Mouse (Mus musculus) liver, adult 2 months (tissue): ENCODE data around the gene Zfp42.

Experiments
- CTCF ChIP-seq: fragments of 200-500 bp; IDR thresholded peaks from 2 replicates; pipeline ENCODE4 v1.5.1; 2011; ENCODE audit warnings: low read depth, low read length, control low read depth
- POLR2A ChIP-seq: fragments of 200-500 bp; IDR thresholded peaks from 2 replicates; pipeline ENCODE4 v1.6.1; 2011; ENCODE audit warnings: low read length, control low read depth; ENCODE audit not compliant: insufficient read depth; ENCODE audit errors: extremely low read depth

DNA sequence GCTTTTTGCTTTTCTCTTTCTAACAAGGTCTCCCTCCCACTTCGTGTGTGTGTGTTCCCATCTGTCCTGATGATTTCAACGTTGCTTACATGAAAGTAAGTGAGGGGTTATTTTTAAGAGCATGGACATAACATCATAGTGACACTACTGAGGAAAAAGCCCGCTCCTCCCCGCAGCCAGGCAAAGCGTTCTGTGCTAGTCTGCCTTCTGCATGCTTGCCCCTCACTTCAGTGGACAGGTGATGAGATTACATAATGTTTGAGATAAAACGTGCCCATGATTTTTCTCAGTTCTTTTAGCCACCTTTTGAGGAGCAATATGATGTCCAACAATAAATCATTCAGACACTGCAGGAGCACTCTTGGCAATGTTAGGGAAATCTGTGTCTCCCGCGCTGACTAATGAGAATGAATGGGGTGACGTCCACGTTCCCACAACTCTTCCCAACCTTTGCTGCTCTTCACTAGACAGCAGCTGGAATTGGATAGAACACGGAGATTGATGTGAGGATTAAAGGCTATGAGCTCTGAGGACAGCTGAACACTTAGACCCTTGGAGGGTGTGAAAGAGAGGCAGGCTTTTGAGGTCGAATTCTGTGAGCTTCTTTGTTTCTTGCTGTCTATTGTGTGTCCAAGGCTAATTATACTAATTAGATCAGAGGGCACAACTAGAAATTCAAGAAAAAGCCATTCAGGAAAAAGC, 49.4 kb upstream of the Zfp42 start:
- TF ChIP-seq CTCF, result no peak
- TF ChIP-seq POLR2A, result no peak
